Mouse (Mus musculus) adrenal gland, adult 18-20 months (tissue): ENCODE data around the gene Rgs8. TPM values are rescaled to one million over a fixed set of nuclear protein-coding genes. Genes with fewer than 3 reads are reported as not detected.

Source experiments
- DNase-seq, 2 experiments: peaks; one replicate each; pipeline ENCODE4 v3.0.0; 2021 to 2022; ENCODE audit warnings: low spot score in 2 of 2
- long read RNA-seq, 2 experiments: library from polyadenylated mRNA; stranded (forward); transcript quantifications; one replicate each; pipeline ENCODE4 v2.0.0; 2021
- total RNA-seq, 2 experiments: library from RNA; stranded (reverse); gene quantifications; 1 replicate in 1 of 2; 2 replicates in 1 of 2; pipeline ENCODE4 v1.2.3; 2021

Gene Rgs8
- total RNA-seq: not detected
- long read RNA-seq, experiment 1: 0 reads
- long read RNA-seq, experiment 2: 0 reads

DNA sequence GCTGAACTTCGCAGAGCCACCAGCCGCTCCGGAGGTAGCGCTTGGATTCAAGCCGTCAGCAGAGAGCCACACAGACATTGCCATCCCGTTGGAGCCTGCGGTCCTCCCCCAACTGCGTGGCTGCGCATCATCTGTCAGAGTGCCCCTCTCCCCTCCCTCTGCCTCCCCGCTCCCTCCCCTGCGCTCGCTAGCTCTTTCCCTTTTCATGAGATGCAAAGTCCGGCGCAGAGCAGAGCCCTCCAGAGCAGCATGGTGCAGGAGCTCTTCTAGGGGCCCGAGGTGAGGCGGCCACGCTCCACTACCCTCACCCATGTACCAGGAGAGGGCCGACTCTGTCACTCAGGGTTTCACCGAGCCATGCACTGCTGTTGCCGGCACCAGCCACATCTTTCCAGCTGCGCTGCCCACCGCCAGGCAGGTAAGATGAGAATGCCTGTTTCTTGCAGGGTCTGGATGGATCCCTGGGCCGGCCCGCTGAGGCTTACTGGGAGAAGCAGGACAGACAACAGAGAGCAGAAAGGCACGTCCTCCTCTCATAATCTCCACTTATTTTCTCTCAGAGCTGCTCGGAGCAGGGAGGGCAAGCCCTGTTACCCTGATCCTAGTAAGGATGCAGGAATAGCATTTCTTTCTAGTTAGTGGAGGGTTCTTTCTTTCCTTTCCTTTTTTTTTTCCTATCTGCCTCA, at the start of gene Rgs8:
Gene Rgs8 (plus strand): TSS at position 88 of the 686 bp plus-strand sequence.
- DNase-seq: no peak

DNA sequence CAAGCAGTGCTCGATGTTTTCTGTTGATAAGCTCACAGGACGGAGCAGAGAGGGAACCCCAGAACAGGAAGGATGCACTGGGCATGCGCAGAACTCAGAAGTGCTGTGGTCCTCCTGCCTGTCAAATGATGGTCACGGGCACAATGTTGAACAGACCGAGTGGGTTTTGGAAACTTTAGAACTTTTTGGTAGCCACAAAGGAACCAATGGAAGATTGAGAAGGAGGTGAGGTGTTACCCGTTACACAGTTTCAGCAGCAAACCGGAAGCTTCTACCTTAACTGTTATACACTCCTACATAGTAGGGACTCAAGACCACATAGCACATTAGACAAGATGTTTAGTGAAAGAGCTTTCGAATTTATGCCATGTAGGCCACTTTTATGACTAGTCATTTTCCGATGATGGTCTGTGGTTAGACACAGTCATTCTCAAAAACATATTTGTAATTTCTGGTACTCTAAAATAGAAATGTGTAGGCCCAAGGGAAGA, 35.4 kb upstream of the Rgs8 start:
- no peak for DNase-seq

DNA sequence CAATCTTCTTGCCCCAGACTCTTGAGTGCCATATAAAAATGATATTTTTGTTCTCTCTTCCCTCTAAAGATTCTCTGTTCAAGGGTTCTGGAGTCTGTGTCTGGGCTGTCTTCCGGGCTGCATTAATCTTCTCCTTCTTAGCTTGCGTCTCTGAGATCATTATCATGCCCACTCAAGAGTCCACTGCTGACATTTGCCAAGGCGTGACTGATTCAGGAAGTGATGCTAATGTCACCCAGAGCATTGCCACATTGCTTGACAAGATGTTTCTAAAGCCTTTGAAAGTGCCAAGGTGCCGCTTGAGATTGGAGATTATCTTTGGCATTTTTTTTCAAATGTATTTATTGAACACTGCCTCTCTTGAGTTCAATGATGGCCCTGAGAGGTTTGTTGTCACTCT, 29.8 kb upstream of the Rgs8 start:
- no peak for DNase-seq

DNA sequence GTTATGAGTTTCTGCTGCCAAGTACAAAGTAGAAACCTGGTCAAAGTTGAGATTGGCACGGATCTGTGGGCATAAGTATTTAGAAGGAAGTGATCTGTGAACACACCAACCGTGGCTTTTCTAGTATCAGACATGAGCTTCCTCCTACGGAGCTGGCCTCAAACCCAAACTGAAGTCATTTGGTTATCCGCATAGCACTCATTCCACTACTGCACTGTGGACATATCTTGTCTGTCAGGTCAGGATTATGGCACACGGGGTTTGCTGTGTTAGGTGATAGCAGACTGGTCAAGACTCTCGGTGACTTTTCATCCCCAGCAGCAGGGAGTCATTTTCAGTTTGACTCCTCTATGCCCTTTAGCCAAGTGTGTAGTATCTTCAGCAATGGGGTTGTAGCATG, 20.1 kb upstream of the Rgs8 start:
- no peak for DNase-seq

DNA sequence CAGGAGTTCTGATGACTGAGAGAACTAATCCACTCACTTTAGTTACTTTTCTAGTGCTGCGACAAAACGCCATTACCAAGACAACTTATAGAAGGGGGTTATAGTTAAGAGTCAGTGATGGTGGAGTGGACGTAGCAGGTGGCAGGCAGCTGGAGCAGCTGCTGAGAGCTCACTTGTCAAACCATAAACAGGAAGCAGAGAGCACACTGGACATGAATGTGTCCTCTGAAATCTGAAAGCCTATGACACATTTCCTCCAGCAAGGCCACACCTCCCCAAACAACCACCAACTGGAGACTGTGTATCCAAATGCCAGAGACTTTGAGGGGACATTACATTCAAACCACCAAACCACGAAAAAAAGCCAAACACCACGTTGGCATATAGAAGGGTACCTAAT, 17.8 kb upstream of the Rgs8 start:
- DNase-seq: no peak

DNA sequence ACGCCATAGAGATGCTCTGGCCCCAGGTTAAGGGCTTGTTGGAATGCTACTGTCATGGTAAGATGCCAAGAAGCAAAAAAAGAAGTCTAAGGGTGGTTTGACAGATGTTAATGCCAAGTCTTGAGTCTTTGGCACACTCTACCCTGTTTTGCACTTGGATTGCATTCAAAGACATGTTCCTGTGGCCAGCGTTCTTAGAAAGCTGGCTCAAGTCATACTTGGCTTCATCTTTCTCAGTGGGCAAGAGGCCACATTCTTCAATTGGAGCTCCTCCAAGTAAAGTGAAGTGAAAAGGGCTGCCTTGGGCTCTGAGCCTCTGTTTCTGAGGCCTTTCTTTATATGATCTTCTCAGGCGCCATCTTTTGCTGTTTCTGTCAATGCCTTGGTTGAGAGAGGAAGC, 17.3 kb upstream of the Rgs8 start:
- peak; percentile 21 to 46 for DNase-seq

DNA sequence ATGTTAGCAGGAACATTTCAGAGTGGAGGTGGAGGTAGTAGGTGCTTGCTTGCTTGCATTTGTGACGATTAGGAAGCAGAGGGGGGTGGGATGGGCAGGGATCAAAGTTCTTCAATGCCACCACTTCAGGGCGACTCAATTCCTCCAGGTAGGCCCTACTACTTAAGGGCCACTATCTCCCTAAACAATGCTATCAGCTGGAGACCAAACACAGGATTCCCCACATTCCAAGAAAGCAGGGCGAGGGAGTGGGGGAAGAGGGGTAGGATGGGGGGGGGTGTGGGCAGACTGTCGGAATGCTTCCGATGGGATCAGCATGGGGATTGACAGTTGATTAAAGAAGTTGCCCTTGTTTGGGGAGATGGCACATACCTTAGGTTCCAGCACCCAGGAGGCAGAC, 16.0 kb upstream of the Rgs8 start:
- DNase-seq: no peak

DNA sequence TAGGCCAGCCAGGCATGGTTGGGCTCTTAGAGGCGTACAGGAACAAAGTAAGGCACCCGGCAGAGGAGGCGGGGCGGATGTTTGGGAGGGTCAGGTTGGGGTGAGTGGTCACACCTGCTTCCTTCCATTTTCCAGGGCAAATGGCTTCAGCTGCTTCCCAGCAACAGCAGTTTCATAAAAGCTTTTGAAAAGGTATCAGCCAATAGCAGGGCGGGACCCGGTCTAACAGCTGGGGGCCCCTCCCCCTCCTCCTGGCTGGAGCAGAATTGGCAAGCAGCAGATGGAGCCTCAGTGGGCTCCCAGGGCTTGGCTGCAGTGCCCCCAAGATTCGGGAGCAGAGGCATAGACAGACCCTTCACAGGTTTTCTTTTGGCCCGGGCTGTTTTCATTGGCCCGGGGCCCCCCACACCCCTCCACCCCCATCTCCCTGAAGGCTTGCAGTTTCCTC, 11.3 kb upstream of the Rgs8 start:
- no peak for DNase-seq

DNA sequence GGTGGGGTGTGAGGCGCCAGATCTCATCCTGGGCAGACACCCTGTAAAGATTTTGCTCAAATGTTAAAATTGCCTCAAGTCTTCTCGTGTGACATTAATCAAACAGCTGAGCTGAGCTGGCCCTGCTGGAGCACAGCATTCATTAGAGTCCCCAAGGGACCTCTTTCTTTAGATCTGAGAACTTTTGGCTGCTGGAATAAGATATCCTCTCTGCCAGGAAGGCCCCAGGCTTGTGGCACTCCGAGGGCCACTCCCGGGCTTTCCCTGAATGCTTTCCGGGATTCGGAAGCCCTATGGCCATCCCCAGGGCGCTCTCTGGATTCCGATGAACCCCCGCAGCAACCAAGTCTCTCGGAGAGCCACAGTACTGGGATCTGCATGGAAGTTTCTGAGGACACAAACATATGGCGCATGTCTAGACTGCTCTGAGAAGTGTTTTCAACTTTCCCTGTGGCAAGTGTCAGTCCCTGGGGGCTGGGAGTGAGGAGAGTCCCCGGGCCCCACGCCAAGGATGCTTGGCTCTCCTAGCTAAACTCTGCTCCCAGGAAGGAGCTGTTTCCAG, 10.8 kb upstream of the Rgs8 start:
- peak in 1 of 2 experiments; percentile 41 for DNase-seq

DNA sequence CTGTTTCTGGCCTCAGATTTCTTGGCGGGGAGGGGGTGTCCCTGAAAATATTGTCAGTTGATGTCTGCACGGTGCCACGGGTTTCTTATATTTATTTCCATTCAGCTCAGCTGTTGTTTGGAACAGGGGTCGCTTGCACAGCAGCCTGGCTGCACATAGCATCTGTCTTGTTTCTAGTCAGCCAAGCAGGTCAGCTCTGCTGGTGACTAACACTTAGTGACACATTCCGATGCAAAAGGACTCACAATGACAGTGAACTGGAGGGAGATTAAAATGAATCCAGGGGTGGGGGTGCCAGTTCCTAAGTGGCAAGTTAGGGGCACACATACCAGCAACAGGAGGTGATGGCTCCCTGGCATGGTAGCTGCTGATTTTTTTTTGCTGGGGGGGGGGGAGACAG, 849 bp downstream of the Rgs8 start:
- DNase-seq: no peak

DNA sequence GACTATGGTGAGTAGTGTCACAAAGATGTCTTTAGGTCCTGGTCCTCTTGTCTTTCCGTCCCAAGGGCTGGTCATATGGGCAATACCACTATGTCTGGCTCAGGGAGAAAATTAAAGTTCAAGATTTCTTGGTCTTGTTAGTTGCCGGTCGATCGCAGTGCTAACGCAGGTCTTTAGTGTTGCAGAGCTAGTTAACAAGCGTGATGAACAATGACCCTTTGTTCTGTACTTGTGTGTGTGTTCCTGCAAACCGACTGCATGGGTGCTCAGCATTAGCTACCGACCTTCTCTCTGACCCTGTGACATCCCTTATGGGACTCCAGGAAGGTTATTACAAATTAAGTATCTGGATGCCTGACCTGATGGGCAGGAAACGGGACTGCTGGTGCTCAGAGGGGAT, 6.8 kb downstream of the Rgs8 start:
- DNase-seq: no peak

DNA sequence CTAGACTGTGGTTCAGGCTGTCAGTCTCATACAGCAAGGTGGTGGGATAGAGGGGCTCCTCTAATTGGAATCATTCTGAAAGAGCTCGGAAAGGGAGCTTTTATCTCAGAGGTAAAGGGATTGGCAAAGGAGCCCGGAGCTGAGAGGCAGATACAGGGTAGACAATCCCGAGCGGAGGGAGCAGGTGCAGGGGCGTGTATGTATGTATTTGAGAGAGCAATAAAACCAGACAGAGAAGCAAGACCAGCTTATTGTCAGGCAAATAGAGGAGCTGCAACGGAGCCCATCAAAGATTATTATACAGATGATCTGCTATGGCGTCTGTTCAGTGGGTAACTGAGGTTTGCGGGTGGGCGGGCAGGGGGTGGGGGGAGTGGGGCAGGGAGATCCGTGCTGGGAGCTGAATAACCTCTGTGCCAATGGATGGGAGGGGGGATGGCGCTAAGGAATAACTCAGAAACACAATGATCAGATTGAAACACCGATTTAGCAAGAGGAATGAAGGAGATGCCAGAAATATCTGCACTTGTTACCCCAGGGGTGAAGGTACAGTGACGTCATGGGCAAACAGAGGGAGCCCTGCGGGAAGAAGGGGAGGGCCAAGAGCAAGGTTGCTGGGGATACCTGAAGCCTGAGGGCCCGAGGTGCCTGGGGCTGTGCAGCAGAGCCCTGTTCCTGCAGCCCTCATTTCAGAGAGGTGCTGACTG, 8.3 kb downstream of the Rgs8 start:
- no peak for DNase-seq

DNA sequence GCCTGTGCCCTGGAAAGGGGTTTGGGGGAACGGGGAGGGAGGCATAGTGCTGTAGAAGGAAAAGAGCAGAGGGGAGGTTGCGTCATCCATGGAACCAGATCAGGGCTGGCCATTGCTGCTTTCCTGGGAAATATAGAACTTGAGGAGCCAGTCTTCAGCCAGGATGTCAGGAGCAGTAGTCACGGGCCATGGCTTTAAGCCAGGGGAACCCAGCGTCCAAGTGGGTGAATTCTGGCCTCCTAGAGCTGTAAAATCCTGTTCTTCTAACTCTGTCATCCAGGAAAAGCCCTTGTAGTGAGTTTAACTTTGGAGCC, 8.8 kb downstream of the Rgs8 start:
- no peak for DNase-seq

DNA sequence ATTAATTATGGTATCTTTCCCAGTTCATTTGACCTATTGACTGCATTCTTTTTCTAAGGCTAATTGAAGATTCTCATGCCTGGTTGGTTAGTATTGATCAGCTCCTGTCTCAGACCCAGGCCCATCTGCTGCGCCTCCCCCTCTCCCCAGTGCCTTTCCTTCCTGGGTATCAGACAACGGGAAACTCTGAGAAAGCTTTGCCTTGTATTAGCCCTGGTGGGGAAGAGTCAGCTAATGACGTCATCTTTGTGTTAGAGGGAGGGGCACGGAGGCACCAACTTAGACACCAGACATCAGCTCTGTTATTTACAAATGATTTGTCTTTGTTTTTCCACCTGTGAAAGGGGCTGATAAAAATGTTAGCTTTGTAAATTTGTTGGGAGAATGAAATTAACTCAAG, 9.5 kb downstream of the Rgs8 start:
- DNase-seq: no peak

DNA sequence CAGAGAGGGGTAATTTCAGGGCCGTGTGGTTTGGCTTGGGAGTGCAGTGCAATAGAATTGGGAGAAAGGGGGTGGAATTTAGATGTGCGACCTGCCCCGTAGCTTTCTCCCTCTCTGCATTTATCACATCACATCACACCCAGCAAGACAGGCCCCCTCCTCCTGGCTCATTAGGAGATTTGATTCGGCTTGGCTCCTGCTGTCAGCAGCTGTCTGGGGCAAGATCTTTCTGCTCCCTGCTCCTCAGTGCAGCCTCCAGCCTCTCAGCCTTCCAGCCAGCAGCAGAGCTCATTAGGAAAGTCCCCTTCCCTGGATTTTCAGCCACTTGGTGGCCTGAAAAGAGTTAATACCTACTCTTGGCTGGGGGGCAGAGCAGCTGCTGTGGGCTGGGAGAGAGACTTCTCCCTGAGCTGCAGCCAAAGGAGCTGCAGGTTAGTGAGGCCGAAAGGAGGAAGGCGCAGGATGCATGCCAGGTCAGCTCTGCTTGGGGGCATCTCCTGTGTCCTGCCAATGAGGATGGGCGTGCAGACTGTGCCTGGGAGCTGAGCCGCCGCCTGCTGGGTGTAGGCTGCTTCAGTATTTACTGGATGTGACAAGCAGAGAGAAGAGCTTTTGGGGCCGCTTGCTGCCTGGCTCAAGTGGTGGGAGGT, 12.4 kb downstream of the Rgs8 start:
- no peak for DNase-seq

DNA sequence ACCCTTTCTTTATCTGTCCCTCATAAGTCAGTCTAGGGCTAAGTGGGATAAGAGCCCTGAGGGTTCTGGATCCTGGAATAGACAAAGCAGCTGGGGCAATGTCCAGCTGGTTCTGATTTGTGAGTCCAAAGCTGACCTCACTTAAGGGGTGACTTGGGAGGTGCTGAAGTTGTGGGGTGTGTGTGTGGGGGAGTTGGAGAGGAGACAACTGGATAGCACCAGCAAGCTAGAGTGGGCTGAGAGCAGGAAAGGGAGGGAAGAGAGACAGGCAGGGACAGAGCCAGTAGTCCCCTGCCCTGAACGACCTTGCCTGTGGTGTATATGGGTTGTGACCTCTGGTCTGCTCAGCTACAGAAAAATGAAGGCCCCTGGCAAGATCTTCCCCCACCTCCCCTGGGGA, 13.4 kb downstream of the Rgs8 start:
- DNase-seq: no peak

DNA sequence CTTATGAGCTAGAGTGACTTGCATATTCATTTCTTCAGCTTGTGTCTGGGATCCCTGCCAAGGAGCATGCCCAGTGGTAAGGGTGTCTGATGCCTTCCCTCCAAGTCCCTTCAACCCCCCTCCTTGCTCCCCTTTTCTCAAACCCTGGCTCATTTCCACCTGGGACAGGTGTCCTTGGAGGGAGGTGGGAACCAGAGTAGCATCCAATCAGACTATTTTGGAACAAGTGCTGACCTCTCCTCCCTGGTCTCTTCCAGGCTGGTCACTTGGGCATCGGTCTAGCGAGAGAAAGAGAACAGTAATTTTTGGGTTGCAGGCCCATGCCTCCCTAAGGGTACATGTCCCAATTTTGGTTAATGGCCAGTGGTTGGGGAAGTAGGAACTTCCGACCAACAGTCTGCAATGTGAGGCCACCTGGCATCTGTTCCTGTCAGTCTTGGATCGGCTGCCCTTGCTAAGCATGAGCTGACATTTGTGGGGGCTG, 14.5 kb downstream of the Rgs8 start:
- DNase-seq: no peak

DNA sequence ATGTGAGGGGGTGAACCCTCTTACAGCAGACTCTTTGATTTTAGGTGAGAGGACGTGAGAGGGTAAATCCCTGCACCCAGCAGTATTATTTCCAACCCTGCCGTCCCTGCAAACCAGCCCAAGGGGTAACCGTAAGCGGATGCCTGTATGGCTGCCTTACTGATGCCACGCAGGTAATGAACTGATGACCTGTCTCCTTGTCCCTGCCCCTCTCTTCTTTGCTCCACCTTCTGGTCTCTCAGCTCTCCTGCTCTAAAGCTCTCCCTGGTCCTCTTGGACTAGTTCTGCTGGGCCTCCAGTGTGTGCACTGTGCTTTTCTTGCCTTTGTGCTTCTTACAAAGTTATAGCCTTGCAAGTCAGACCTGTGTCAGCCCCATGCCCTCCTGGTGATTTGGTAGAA, 15.0 kb downstream of the Rgs8 start:
- DNase-seq: no peak

DNA sequence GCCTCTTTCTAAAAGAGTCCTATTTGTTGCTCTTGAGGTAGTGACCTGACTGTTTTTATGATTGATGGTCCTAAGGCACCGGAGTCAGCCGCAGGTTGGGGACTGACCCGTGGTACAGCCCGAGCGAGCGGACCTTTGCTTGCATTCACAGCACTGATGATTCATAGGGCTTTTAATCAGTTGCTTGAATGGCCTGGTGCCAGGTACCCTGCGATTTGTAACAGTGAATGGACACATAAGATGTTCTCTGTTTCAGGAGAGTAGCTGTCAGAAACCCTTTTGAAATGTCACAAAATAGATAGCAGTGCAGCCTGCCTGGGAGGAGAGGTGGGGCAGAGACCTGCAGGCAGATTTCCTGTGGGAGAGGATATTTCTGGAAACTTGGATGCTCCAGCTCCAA, 16.3 kb downstream of the Rgs8 start:
- peak; percentile 34 to 48 for DNase-seq

DNA sequence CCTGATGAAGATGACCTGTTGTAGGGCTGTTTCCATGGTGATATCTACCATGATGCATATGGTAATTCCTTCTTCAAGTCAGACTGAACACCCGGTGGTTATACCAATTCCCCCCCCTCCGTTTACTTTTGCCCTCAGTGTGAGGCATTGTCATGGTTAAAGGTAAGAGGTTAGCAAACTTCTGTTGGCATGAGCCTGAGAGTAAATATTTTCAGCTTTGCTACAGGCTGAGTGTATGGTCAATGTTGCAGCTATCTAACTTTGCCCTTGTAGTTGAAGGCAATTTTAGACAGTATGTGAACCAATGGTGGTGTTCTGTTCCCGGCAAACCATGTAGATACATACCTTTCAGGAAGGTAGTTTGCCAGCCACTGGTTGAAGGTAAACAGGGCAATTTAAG, 16.9 kb downstream of the Rgs8 start:
- DNase-seq: no peak

DNA sequence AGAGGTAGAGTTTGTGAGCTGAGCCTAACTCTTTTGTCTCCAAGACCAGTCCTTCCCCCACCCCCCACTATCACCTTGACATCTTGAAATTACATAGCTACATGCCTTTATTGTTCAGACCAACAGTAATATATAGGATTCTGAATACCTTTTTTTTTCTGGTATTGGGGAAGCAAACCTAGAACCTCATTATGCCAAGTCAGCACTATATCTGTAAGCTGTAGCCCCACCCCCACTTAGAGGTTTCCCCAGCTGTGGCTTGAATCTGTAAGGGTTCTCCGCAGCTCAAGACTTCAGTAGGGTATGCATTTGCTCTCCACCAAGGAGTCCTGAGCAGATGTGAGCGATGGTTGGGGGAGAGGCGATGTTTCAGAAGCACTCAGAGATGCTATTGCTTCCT, 18.5 kb downstream of the Rgs8 start:
- DNase-seq: no peak

DNA sequence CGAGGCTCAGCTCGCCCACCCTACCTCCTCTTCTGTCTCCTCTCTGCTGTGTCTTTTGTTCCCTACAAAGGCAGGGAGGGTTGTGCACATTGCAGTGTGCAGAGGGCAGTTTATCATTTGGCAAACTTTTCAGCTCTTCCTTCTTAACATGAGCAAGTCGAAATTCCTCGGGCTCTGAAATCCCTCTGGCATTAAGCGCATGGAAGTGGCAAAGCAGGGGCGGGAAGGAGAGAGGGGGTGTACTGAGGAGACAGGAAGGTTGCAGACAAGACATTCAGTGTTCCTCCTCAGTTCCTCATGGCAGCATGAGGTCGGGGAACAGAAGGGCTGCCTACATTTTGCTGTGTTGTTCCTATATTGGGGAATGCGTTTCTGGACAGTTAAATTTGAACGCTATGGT, 19.9 kb downstream of the Rgs8 start:
- no peak for DNase-seq
